Mouse (Mus musculus): ENCODE measurements around the gene Hells.

GRCm38 (mm10) chr19:38998676-38999075 is 68.0 kb downstream of the Hells start:
- no peak for TF ChIP-seq CTCF (IDR thresholded peaks at IDR 0.05; ENCODE audit: low read depth, low read length)
- no peak for TF ChIP-seq POLR2A (IDR thresholded peaks at IDR 0.05; ENCODE audit: borderline replicate concordance, low read depth, low read length)

Data from bone marrow macrophage, adult 2 months (primary cell).